Mouse (Mus musculus): ENCODE data around the gene Ccni.

GRCm38 (mm10) chr5:93235888-93236287 is 29.6 kb upstream of the Ccni start:
- TF ChIP-seq CTCF (IDR thresholded peaks at IDR 0.05; ENCODE audit: low read depth, low read length) (no peak), POLR2A (IDR thresholded peaks at IDR 0.05; ENCODE audit: borderline replicate concordance, low read depth, low read length) (no peak)

All from bone marrow macrophage, adult 2 months (primary cell).